Mouse (Mus musculus): Measurements from ENCODE around the gene Sec22c.

Gene Sec22c

GRCm38 (mm10) chr9:121694736-121695135 lies 10.6 kb downstream of the Sec22c start:
- DNase-seq (ENCODE audit: extremely low spot score), result no peak

GRCm38 (mm10) chr9:121690734-121691133 lies 14.6 kb downstream of the Sec22c start:
- DNase-seq (ENCODE audit: extremely low spot score), result no peak

- DNase-seq (ENCODE audit: extremely low spot score), result no peak
Measured at GRCm38 (mm10) chr9:121690200-121690651, 15.1 kb downstream of the Sec22c start.

GRCm38 (mm10) chr9:121684702-121685101 lies 20.6 kb downstream of the Sec22c start:
- DNase-seq (ENCODE audit: extremely low spot score), result no peak

- no peak for DNase-seq (ENCODE audit: extremely low spot score)
Measured at GRCm38 (mm10) chr9:121682037-121682680, 23.1 kb downstream of the Sec22c start.

- DNase-seq (ENCODE audit: extremely low spot score), result no peak
Measured at GRCm38 (mm10) chr9:121681191-121681590, 24.1 kb downstream of the Sec22c start.

- peak; percentile 63 for DNase-seq (ENCODE audit: extremely low spot score)
Measured at GRCm38 (mm10) chr9:121679549-121679948, 25.7 kb downstream of the Sec22c start.

- DNase-seq (ENCODE audit: extremely low spot score), result no peak
Measured at GRCm38 (mm10) chr9:121677476-121677875, 27.8 kb downstream of the Sec22c start.

- no peak for DNase-seq (ENCODE audit: extremely low spot score)
Measured at GRCm38 (mm10) chr9:121677069-121677468, 28.2 kb downstream of the Sec22c start.

- no peak for DNase-seq (ENCODE audit: extremely low spot score)
Measured at GRCm38 (mm10) chr9:121675556-121675955, 29.7 kb downstream of the Sec22c start.

GRCm38 (mm10) chr9:121675011-121675410 lies 30.3 kb downstream of the Sec22c start:
- DNase-seq (ENCODE audit: extremely low spot score), result no peak

GRCm38 (mm10) chr9:121673716-121674115 lies 31.6 kb downstream of the Sec22c start:
- DNase-seq (ENCODE audit: extremely low spot score), result no peak

- DNase-seq (ENCODE audit: extremely low spot score), result no peak
Measured at GRCm38 (mm10) chr9:121672311-121672710, 33.0 kb downstream of the Sec22c start.

- peak; percentile 70 for DNase-seq (ENCODE audit: extremely low spot score)
Measured at GRCm38 (mm10) chr9:121671300-121671699, 34.0 kb downstream of the Sec22c start.

GRCm38 (mm10) chr9:121669348-121669791 lies 35.9 kb downstream of the Sec22c start:
- peak; percentile 81 for DNase-seq (ENCODE audit: extremely low spot score)

- DNase-seq (ENCODE audit: extremely low spot score), result no peak
Measured at GRCm38 (mm10) chr9:121667822-121668221, 37.5 kb downstream of the Sec22c start.

GRCm38 (mm10) chr9:121666957-121667630 lies 38.2 kb downstream of the Sec22c start:
- DNase-seq (ENCODE audit: extremely low spot score), result no peak

GRCm38 (mm10) chr9:121664104-121664503 lies 41.2 kb downstream of the Sec22c start:
- no peak for DNase-seq (ENCODE audit: extremely low spot score)

GRCm38 (mm10) chr9:121663467-121663866 lies 41.8 kb downstream of the Sec22c start:
- no peak for DNase-seq (ENCODE audit: extremely low spot score)

GRCm38 (mm10) chr9:121659791-121660190 lies 45.5 kb downstream of the Sec22c start:
- no peak for DNase-seq (ENCODE audit: extremely low spot score)

- no peak for DNase-seq (ENCODE audit: extremely low spot score)
Measured at GRCm38 (mm10) chr9:121658248-121658647, 47.0 kb downstream of the Sec22c start.

- DNase-seq (ENCODE audit: extremely low spot score), result no peak
Measured at GRCm38 (mm10) chr9:121657143-121657542, 48.1 kb downstream of the Sec22c start.

- DNase-seq (ENCODE audit: extremely low spot score), result no peak
Measured at GRCm38 (mm10) chr9:121656322-121656721, 49.0 kb downstream of the Sec22c start.

All from embryo, embryonic 9.5 days (tissue).